In genomic region chr3:95356701-95357449, GRCm38 (mm10) we compare ENCODE assay signal across 7 mouse cellular contexts. TPM values are rescaled to one million over a fixed set of nuclear protein-coding genes. Genes with fewer than 3 reads are reported as not detected.
DNase-seq lines count a peak whose midpoint lies in the region; ATAC-seq and TF ChIP-seq lines count a peak whose summit lies in the region.
"Not testable (repeated sequence)": the region's sequence is repeated elsewhere in the genome, so short reads cannot be mapped to it uniquely, and the experiment has no call there.

TSS of gene Setdb1 (minus strand) at chr3:95357202.

- TF ChIP-seq POLR2A in small intestine, adult 2 months (IDR thresholded peaks at IDR 0.05; ENCODE audit: low read depth, low read length), result not testable (repeated sequence)

- intact Hi-C loops in left cerebral cortex, postnatal 4 days (cut with DNase I), result loop anchor here (5.0 kb wide), 1 partner anchor 75 kb away; the partner anchor contains the start of gene Arnt

- not testable (repeated sequence) for H3K4me1 ChIP-seq in embryonic facial prominence, embryonic 10.5 days; intestine, postnatal 0 days (replicated peaks; ENCODE audit: control insufficient read depth, insufficient read depth, low read length); midbrain, embryonic 12.5 days; small intestine, adult 2 months (ENCODE audit: control insufficient read depth, insufficient read depth, insufficient read length, low read length)

- under 1% methylated on average over 43 of the region's 57 CpGs for WGBS in embryonic facial prominence, embryonic 10.5 days
- under 1% methylated on average over 29 of the region's 57 CpGs for WGBS in intestine, postnatal 0 days
- WGBS in midbrain, embryonic 12.5 days, result under 1% methylated on average over 31 of the region's 57 CpGs
- WGBS in small intestine, adult 2 months, result under 1% methylated on average over 36 of the region's 57 CpGs

- H3K9ac ChIP-seq in intestine, postnatal 0 days (ENCODE audit: low read depth, low read length), result peak within 1 kb of the TSS; percentile 50; the same call in 1 of the 2 replicates
- H3K9ac ChIP-seq in midbrain, embryonic 12.5 days (replicated peaks), result peak within 1 kb of the TSS; percentile 67

- H3K4me2 ChIP-seq in intestine, postnatal 0 days (replicated peaks; ENCODE audit: low read depth), result peak within 1 kb of the TSS; percentile 60
- peak within 1 kb of the TSS; percentile 50 for H3K4me2 ChIP-seq in midbrain, embryonic 12.5 days (replicated peaks)

- peak; percentile 98 for DNase-seq in adrenal gland, postnatal 10 days
- peak; percentile 97 for DNase-seq in embryonic facial prominence, embryonic 10.5 days (ENCODE audit: low spot score)
- peak; percentile 55 for DNase-seq in gonadal fat pad, adult 2 months (ENCODE audit: low read depth)
- DNase-seq in left cerebral cortex, postnatal 4 days, result peak; percentile 98

- ATAC-seq in intestine, postnatal 0 days, result peak; percentile 97
- peak; percentile 98 for ATAC-seq in midbrain, embryonic 12.5 days (ENCODE audit: low FRiP score, low read depth)

- not testable (repeated sequence) for H3K27me3 ChIP-seq in embryonic facial prominence, embryonic 10.5 days (replicated peaks; ENCODE audit: low read depth, poor library complexity, severe bottlenecking); intestine, postnatal 0 days (replicated peaks; ENCODE audit: control insufficient read depth, insufficient read depth, low read length); midbrain, embryonic 12.5 days; small intestine, adult 2 months (ENCODE audit: control insufficient read depth, insufficient read depth, low read length)

- H3K4me3 ChIP-seq in embryonic facial prominence, embryonic 10.5 days, result peak within 1 kb of the TSS; percentile 67
- peak within 1 kb of the TSS; percentile 46 for H3K4me3 ChIP-seq in intestine, postnatal 0 days (ENCODE audit: low read depth, low read length)
- H3K4me3 ChIP-seq in midbrain, embryonic 12.5 days, result peak within 1 kb of the TSS; percentile 60
- peak within 1 kb of the TSS; percentile 65 for H3K4me3 ChIP-seq in small intestine, adult 2 months (ENCODE audit: low read depth, low read length)

- not testable (repeated sequence) for H3K9me3 ChIP-seq in embryonic facial prominence, embryonic 10.5 days; intestine, postnatal 0 days (ENCODE audit: control insufficient read depth); midbrain, embryonic 12.5 days

- not testable (repeated sequence) for TF ChIP-seq CTCF in intestine, postnatal 0 days (IDR thresholded peaks at IDR 0.05; ENCODE audit: low read depth); small intestine, adult 2 months (IDR thresholded peaks at IDR 0.05; ENCODE audit: extremely low read depth, insufficient read length, insufficient replicate concordance, low read depth, low read length)

- H3K36me3 ChIP-seq in embryonic facial prominence, embryonic 10.5 days (replicated peaks), result peaks cover 29% of the 10 kb centered on the region
- H3K36me3 ChIP-seq in intestine, postnatal 0 days (ENCODE audit: control insufficient read depth, insufficient read depth), result peaks cover 15% of the 10 kb centered on the region; the same call in 1 of the 2 replicates
- peaks cover 19% of the 10 kb centered on the region for H3K36me3 ChIP-seq in midbrain, embryonic 12.5 days
- H3K36me3 ChIP-seq in small intestine, adult 2 months (ENCODE audit: control insufficient read depth, insufficient read depth, low read length), result peaks cover 11% of the 10 kb centered on the region

- H3K27ac ChIP-seq in embryonic facial prominence, embryonic 10.5 days (replicated peaks), result peak within 1 kb of the TSS; percentile 86
- H3K27ac ChIP-seq in intestine, postnatal 0 days (ENCODE audit: low read depth, low read length); small intestine, adult 2 months (ENCODE audit: insufficient read depth, low read depth, low read length): not testable (repeated sequence)
- H3K27ac ChIP-seq in midbrain, embryonic 12.5 days (replicated peaks), result peak within 1 kb of the TSS; percentile 42

RNA-seq across cellular contexts. Expression of gene Setdb1, which starts in this region (rescaled TPM):
- 10 to 100 TPM; 23.8 to 30.8 TPM for total RNA-seq in adrenal gland, postnatal 10 days (2021)
- polyA plus RNA-seq in embryonic facial prominence, embryonic 10.5 days (2016; fragmentation: Nextera tagmentation; extraction: Ambion mirVana), result 60.9 and 61.1 TPM in 2 replicates
- polyA plus RNA-seq in gonadal fat pad, adult 2 months (2012; rRNA removed), result 16.1 and 17.1 TPM in 2 replicates
- 7.5 and 7.7 TPM in 2 replicates for polyA plus RNA-seq in intestine, postnatal 0 days (2015; fragmentation: Nextera tagmentation; extraction: Ambion mirVana)
- 10 to 100 TPM; 60.0 to 64.4 TPM for total RNA-seq in left cerebral cortex, postnatal 4 days (2021)
- polyA plus RNA-seq in midbrain, embryonic 12.5 days (2016; fragmentation: Nextera tagmentation; extraction: Ambion mirVana), result 60.2 and 62.3 TPM in 2 replicates
- 3.3 and 5.3 TPM in 2 replicates for polyA plus RNA-seq in small intestine, adult 2 months (2012; rRNA removed)
